Mouse (Mus musculus) small intestine, adult 2 months (tissue): Measurements from ENCODE around the gene Frk.
"Not testable (repeated sequence)": the region's sequence is repeated elsewhere in the genome, so short reads cannot be mapped to it uniquely, and the experiment has no call there.

ENCODE experiments used
- CTCF ChIP-seq: fragments of 200-500 bp; IDR thresholded peaks from 2 replicates; pipeline ENCODE4 v1.5.1; 2012; ENCODE audit warnings: low read depth, mild to moderate bottlenecking, control low read depth, inconsistent platforms, low read length, moderate library complexity, mixed read lengths; ENCODE audit not compliant: insufficient replicate concordance, insufficient read length; ENCODE audit errors: extremely low read depth
- POLR2A ChIP-seq: fragments of 200-500 bp; IDR thresholded peaks from 2 replicates; pipeline ENCODE4 v1.6.1; 2012; ENCODE audit warnings: low read depth, mild to moderate bottlenecking, control low read depth, inconsistent platforms, low read length, moderate library complexity

GRCm38 (mm10) chr10:34434191-34434590 lies 49.0 kb upstream of the Frk start:
- not testable (repeated sequence) for TF ChIP-seq POLR2A, CTCF
